Mouse (Mus musculus) G1E-ER4 (cell line): ENCODE measurements around the gene Dus4l. TPM values are rescaled to one million over a fixed set of nuclear protein-coding genes. Genes with fewer than 3 reads are reported as not detected.

Experiments
- GATA1 ChIP-seq: IDR thresholded peaks from one replicate; pipeline ENCODE4 v1.8.0; 2012; ENCODE audit warnings: low read length, inconsistent platforms
- polyA plus RNA-seq: library from polyadenylated mRNA; stranded (reverse); fragments of >175 nt; gene quantifications from 2 replicates; pipeline ENCODE4 v1.2.3, GENCODE M21; 2012

Gene Dus4l
- polyA plus RNA-seq, 1 experiment = 7.2 TPM

DNA sequence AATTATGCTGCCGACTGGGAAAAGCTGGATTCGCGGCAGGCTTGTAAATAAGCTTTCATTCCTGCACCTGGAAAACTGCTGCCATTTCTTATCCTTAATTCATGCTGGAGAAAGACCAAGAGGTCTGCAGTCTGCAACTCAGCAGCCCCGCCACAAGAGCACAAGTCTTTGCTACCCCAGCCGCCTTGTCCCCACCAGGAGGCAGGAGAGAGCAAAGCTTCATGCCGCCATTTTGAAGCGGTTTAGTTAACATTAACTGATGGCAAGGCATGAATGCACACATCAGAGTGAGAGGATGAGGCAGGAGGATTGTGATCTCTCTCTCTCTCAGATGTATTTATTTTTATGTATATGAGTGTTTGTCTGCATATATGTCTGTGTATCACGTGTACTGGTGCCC, 34.5 kb downstream of the Dus4l start:
- TF ChIP-seq GATA1 = no peak

GRCm38 (mm10) chr12:31613353-31613752, 41.3 kb downstream of the Dus4l start:
- no peak for TF ChIP-seq GATA1

DNA sequence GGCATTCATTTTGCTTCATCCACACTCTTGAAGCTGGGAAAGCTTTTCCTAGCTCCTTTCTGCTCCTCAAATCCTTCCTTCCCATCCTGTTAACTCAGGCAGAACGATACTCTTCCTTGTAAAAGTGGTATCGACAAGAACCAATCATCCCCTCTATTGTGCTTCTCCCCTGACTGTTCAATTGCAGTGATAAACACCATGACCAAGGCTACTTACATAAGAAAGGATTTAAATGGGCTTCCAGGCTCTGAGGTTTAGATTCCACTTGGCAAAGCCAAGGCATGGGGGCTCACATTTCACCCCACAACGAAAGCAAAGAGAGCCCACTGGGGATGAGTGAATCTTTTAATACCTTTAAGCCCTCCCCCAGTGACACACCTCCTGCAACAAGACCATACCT, 46.5 kb downstream of the Dus4l start:
- TF ChIP-seq GATA1 = no peak

GRCm38 (mm10) chr12:31604894-31605293, 49.7 kb downstream of the Dus4l start:
- no peak for TF ChIP-seq GATA1

GRCm38 (mm10) chr12:31603586-31603985, 51.0 kb downstream of the Dus4l start:
- no peak for TF ChIP-seq GATA1

GRCm38 (mm10) chr12:31594296-31594695, 60.3 kb downstream of the Dus4l start:
- no peak for TF ChIP-seq GATA1

DNA sequence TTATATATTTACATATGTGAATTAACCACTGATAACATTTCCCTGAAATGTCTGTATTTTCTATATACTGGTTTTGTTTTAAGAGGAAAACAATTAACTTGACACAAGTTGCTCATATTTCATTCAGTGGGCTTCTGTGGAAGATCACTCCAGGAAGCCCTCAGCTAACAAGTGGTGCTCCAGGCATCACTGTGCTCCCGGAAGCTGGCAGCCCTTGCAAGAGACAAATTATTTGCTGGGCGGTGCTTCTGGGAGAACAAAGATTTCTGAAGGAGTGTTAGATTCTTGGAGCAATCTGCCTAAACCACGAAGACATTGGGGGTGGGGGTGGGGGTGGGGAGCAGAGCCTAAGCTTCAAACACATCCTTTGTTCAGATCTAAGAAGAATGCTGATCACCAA, 62.6 kb downstream of the Dus4l start:
- TF ChIP-seq GATA1 = no peak

Other genes starting within 250 kb of the Dus4l start
- gene Cbll1, start 155.2 kb downstream of the Dus4l start, polyA plus RNA-seq = 2.5 and 2.9 TPM in 2 replicates
- not detected in 2 replicates for gene Slc26a4, start 94.9 kb downstream of the Dus4l start, polyA plus RNA-seq
- gene Bcap29, start 20.2 kb downstream of the Dus4l start, polyA plus RNA-seq = 60.2 and 103 TPM in 2 replicates
- 1.7 and 2.1 TPM in 2 replicates for gene Cog5, start within 50 bp of the Dus4l start, polyA plus RNA-seq
- not detected in 2 replicates for gene Gpr22, start 59.1 kb upstream of the Dus4l start, polyA plus RNA-seq